Mouse (Mus musculus): ENCODE measurements around the gene Dcun1d2. TPM values are rescaled to one million over a fixed set of nuclear protein-coding genes. Genes with fewer than 3 reads are reported as not detected.

Dcun1d2 gene
- polyA plus RNA-seq, 1 experiment from 2014 or later, result 8.2 TPM

Other genes starting within 250 kb of the Dcun1d2 start
- gene Proz, start 227.2 kb downstream of the Dcun1d2 start, polyA plus RNA-seq (2015; fragmentation: Nextera tagmentation; extraction: Ambion mirVana), result 37.9 and 46.4 TPM in 2 replicates
- 14.8 and 15.1 TPM in 2 replicates for gene Pcid2, start 182.7 kb downstream of the Dcun1d2 start, polyA plus RNA-seq (2015; fragmentation: Nextera tagmentation; extraction: Ambion mirVana)
- 71.6 and 76.7 TPM in 2 replicates for gene Cul4a, start 182.5 kb downstream of the Dcun1d2 start, polyA plus RNA-seq (2015; fragmentation: Nextera tagmentation; extraction: Ambion mirVana)
- 200 and 205 TPM in 2 replicates for gene Lamp1, start 129.0 kb downstream of the Dcun1d2 start, polyA plus RNA-seq (2015; fragmentation: Nextera tagmentation; extraction: Ambion mirVana)
- gene Grtp1, start 87.5 kb downstream of the Dcun1d2 start, polyA plus RNA-seq (2015; fragmentation: Nextera tagmentation; extraction: Ambion mirVana), result 8.2 and 8.7 TPM in 2 replicates
- 0.85 and 1.1 TPM in 2 replicates for gene Adprhl1, start 34.0 kb downstream of the Dcun1d2 start, polyA plus RNA-seq (2015; fragmentation: Nextera tagmentation; extraction: Ambion mirVana)
- 5.3 and 6.4 TPM in 2 replicates for gene Tmco3, start 59 bp upstream of the Dcun1d2 start, polyA plus RNA-seq (2015; fragmentation: Nextera tagmentation; extraction: Ambion mirVana)
- gene Tfdp1, start 50.6 kb upstream of the Dcun1d2 start, polyA plus RNA-seq (2015; fragmentation: Nextera tagmentation; extraction: Ambion mirVana), result 85.5 and 92.5 TPM in 2 replicates
- gene Atp4b, start 108.7 kb upstream of the Dcun1d2 start, polyA plus RNA-seq (2015; fragmentation: Nextera tagmentation; extraction: Ambion mirVana), result not detected in 2 replicates
- not detected in 2 replicates for gene Grk1, start 117.0 kb upstream of the Dcun1d2 start, polyA plus RNA-seq (2015; fragmentation: Nextera tagmentation; extraction: Ambion mirVana)
- gene Tmem255b, start 147.1 kb upstream of the Dcun1d2 start, polyA plus RNA-seq (2015; fragmentation: Nextera tagmentation; extraction: Ambion mirVana), result 0.16 TPM in 1 of 2 replicates, not detected in the other
- gene Gas6, start 206.4 kb upstream of the Dcun1d2 start, polyA plus RNA-seq (2015; fragmentation: Nextera tagmentation; extraction: Ambion mirVana), result 7.1 and 7.5 TPM in 2 replicates